Mouse (Mus musculus): ENCODE measurements around the gene Slc35g3.

Gene Slc35g3

GRCm38 (mm10) chr11:69761868-69762267 is at the start of gene Slc35g3:
Gene Slc35g3 (minus strand): TSS chr11:69761968.
- no peak for DNase-seq (ENCODE audit: low spot score in 2 of 2)

GRCm38 (mm10) chr11:69810280-69810679 is 48.5 kb upstream of the Slc35g3 start:
- no peak for DNase-seq (ENCODE audit: low spot score in 2 of 2)

GRCm38 (mm10) chr11:69807641-69808040 is 45.9 kb upstream of the Slc35g3 start:
- DNase-seq (ENCODE audit: low spot score in 2 of 2), result no peak

- DNase-seq (ENCODE audit: low spot score in 2 of 2), result no peak
Measured at GRCm38 (mm10) chr11:69806378-69806777, 44.6 kb upstream of the Slc35g3 start.

GRCm38 (mm10) chr11:69804972-69805909 is 43.5 kb upstream of the Slc35g3 start, which contains the start of gene Tmem102:
Gene Tmem102 (minus strand): TSS chr11:69805624.
- DNase-seq (ENCODE audit: low spot score in 2 of 2), result no peak

GRCm38 (mm10) chr11:69804652-69804940 is 42.8 kb upstream of the Slc35g3 start:
- DNase-seq (ENCODE audit: low spot score in 2 of 2), result no peak

GRCm38 (mm10) chr11:69803786-69804651 is 42.3 kb upstream of the Slc35g3 start:
- peak; percentile 65 to 86 for DNase-seq (ENCODE audit: low spot score in 2 of 2)

GRCm38 (mm10) chr11:69803328-69803727 is 41.6 kb upstream of the Slc35g3 start:
- no peak for DNase-seq (ENCODE audit: low spot score in 2 of 2)

GRCm38 (mm10) chr11:69802648-69803105 is 40.9 kb upstream of the Slc35g3 start:
- peak; percentile 50 to 74 for DNase-seq (ENCODE audit: low spot score in 2 of 2)

GRCm38 (mm10) chr11:69801379-69801977 is 39.7 kb upstream of the Slc35g3 start, which contains the start of gene Fgf11:
Gene Fgf11 (minus strand): TSS chr11:69801857.
- peak in 1 of 2 experiments; percentile 68 for DNase-seq (ENCODE audit: low spot score in 2 of 2)

GRCm38 (mm10) chr11:69800392-69801197 is 38.8 kb upstream of the Slc35g3 start:
- peak in 1 of 2 experiments; percentile 68 for DNase-seq (ENCODE audit: low spot score in 2 of 2)

- peak in 1 of 2 experiments; percentile 68 for DNase-seq (ENCODE audit: low spot score in 2 of 2)
Measured at GRCm38 (mm10) chr11:69800138-69800391, 38.3 kb upstream of the Slc35g3 start.

GRCm38 (mm10) chr11:69799394-69800137 is 37.8 kb upstream of the Slc35g3 start:
- DNase-seq (ENCODE audit: low spot score in 2 of 2), result peak; percentile 63 to 76

- DNase-seq (ENCODE audit: low spot score in 2 of 2), result no peak
Measured at GRCm38 (mm10) chr11:69797924-69798323, 36.2 kb upstream of the Slc35g3 start.

- DNase-seq (ENCODE audit: low spot score in 2 of 2), result no peak
Measured at GRCm38 (mm10) chr11:69795983-69796435, 34.2 kb upstream of the Slc35g3 start.

- peak; percentile 95 for DNase-seq (ENCODE audit: low spot score in 2 of 2)
Measured at GRCm38 (mm10) chr11:69795168-69795982, 33.6 kb upstream of the Slc35g3 start, which contains the start of gene Chrnb1. Gene Chrnb1 (minus strand): TSS chr11:69795943.

GRCm38 (mm10) chr11:69793429-69793828 is 31.7 kb upstream of the Slc35g3 start:
- DNase-seq (ENCODE audit: low spot score in 2 of 2), result no peak

- no peak for DNase-seq (ENCODE audit: low spot score in 2 of 2)
Measured at GRCm38 (mm10) chr11:69791420-69791819, 29.7 kb upstream of the Slc35g3 start.

GRCm38 (mm10) chr11:69789431-69789830 is 27.7 kb upstream of the Slc35g3 start:
- DNase-seq (ENCODE audit: low spot score in 2 of 2), result no peak

All from spleen, postnatal 4 days (tissue).